Mouse (Mus musculus) mouse trophoblast stem cell (cell line): ENCODE measurements around the gene Mki67.

ENCODE experiments used
- in situ Hi-C, 2 experiments: fragments of 300-500 bp; cut with MseI, MboI; formaldehyde crosslinking; loops; 2 replicates in 1 of 2; 3 replicates in 1 of 2; pipeline ENCODE4 v1.15.1; 2025

The Mki67 gene

DNA sequence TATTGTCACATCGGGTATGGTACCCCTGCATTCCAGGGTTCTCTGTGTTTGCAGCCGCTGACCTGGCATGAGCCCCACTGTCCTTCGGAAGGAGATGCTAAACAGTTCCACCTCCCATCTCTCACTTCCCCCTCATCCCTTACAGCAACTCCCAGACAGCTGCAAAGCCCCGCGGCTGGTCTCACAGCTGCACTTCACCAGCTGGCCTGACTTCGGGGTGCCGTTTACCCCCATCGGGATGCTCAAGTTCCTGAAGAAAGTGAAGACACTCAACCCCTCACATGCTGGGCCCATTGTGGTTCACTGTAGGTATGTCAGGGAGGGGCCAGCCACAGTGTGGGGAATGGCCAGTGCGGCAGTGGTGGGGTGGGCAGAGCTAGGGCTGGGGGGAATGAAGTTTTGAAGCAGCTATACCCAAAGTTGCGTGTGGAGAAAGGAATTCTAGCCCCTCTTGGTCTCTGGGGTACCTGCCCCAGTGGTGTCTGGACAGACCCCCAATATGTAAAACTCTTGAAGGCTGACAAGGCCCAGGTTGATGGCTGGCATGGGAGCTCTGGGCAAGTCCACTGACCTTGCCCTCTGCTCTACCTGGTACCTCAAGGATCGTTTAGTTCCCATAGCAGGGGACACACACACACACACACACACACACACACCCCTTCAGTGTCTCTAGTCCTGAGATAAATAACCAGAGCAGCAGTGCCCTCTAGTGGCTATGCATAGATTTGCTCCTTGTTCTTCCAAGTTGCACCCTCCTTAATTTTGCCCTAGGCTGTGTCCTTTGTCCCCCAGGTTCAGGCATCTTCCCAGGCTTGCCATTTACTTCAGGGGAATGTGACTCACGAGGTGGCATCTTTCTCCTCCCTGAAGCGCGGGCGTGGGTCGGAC is 47.1 kb downstream of the Mki67 start:
- in situ Hi-C loops = no loop called here

DNA sequence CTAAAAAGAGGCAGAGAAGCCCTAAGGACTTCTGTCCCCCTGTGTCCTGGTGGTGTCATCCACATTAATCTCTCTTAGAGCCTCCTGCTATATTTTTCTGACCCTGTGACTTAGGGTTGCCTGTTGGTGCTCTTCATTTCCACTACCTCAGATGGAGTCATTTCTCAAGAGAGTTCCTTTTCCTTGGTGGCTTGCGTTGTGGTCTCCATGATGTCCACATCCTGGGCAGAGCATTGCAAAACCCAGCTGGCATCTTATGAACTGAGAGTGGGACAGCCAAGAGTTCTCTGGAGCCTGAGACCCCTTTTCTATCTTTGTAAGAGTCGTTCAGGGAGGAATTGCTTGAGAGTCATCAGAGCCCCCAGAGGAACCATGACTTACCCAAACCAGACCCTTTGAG is 49.8 kb downstream of the Mki67 start:
- in situ Hi-C loops = no loop called here

DNA sequence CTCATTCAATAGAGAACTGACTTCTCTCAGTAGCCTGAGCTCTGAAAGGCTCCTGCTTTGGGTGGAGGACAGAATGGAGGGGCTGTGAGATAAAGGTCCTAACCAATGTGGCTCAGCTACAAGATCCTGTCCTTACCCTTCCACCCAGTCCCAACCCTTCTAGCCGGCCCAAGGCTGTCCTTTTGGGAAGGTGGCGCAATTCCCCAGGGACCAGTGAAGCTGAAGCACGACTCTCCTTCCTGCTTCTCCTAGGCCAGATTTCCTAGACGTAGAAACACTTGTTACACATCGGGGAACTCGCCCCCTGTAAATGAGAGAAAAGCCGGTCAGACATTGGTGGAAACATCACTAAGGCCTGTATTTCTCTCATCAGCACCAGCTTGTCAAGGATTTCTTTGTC is 52.0 kb downstream of the Mki67 start:
- in situ Hi-C loops = no loop called here

DNA sequence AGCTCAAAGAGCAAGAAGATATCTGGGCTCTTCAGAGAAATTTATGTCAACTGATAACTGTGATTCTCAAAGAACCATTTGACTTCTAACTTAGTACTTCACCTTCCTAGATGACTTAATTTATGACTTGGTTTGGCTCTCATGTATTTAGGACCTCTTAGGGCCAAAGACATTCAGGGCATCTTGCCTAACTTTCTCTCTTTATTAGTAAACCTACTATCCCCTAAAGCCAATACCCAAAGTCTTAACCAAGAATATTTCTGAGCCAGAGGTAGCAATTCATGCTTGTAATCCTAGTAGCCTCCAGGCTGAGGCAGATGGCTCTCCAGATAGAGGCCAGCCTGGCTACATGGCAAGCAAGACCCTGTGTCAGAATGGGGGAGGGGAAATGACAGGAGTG is 55.8 kb downstream of the Mki67 start:
- in situ Hi-C loops = no loop called here

DNA sequence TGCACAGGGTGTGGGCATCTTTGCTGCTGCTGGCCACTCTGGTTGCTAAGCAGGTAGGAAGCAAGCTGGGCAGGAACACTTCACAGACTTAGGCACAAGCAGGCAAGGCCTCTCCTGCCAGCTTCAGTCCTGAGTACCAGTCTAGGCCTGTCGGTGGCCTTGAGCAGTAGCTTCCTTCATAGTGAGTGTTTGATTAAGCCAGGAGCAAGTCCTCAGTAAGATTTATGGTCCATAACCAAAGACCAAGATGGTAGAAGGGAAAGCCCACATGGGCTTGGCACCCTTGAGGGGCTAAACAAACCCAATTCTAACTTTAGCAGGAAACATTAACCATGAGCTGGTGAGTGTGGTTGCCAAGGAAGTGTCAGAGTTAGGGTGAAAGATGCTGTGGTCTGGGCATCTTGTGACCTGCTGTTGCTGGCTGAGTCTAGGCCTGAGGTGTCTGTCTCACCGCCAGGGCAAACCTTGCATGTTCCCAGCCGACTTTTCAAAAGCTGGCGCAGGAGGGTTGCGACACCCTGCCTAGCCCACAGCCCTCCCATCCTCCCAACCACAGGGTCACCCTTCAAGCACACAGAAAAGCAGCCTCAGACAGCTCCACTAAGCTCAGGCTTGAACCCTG is 56.7 kb downstream of the Mki67 start:
- in situ Hi-C loops = no loop called here

DNA sequence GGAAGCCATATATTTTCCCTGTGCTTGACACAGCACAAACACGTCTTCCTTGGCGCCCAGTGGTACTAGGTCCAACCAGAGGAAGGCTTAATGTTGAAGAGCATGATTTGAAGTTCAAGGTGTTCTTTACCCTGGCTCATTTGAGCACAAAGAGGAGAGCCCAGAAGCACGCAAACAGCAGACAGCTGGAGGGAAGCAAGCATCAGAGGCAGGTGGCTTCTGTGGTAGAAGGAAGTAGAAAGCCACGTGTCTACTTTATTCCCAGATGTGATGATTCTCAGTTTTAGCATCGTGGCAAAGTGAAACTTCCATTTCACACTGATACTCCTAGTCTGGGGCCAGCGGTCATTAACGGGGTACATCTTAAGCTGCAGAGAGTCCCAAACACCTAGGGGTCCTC is 58.0 kb downstream of the Mki67 start:
- in situ Hi-C loops = no loop called here

DNA sequence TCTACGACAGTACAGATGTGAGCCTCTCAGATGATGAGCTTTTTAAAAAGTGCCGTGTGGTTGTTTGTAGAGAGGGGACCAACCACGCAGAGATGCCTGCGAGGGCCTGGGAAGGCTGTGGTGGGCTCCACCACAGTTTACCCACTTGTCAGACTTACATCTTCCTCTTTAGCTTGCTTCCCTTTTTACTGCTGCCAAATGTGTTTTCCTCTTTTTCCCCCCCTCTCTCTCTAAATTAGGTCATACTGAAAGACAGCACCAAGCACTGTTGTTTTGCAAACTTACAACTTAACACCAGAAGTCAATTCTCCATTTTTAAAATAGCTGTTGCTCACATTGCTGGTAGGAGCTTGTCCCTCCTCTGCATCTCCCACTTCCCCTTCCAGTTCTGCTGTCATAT is 61.0 kb downstream of the Mki67 start:
- in situ Hi-C loops = no loop called here

DNA sequence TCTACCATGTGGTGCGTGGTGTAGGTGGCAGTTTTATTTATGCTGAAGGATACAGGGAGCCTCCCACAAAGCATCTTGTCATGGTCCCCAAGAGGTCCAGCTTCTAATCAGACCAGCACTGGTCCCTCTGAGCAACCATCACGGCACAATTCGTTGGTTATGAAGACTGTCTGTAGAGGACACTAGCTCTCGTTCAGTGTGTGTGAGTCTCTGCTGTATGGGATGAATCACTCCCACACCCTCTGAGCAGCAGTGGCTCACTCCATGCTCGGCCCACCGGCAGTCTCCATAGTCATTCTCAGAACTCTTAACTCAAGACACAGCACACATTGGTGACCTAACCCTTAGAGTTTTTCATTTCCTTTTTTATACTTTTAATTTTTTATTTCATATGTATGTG is 61.9 kb downstream of the Mki67 start:
- in situ Hi-C loops = no loop called here

DNA sequence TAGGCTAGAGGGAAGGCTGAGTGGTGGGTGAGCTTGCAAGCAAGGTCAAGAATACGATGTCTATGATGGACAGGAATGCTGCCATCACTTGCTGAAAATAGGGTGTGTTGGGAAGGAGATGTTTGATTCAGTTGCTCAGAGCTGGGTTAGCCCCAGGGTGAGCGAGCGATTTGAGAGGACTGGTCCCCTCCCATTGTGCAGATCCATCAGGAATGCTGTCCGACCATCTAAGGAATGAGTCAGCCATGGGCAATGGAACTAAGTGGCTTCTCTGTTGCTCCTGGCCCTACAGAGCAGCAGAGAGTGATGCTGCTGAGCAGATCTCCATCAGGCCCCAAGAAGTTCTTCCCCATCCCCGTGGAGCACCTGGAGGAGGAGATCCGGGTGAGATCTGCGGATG is 62.6 kb downstream of the Mki67 start:
- in situ Hi-C loops = no loop called here

DNA sequence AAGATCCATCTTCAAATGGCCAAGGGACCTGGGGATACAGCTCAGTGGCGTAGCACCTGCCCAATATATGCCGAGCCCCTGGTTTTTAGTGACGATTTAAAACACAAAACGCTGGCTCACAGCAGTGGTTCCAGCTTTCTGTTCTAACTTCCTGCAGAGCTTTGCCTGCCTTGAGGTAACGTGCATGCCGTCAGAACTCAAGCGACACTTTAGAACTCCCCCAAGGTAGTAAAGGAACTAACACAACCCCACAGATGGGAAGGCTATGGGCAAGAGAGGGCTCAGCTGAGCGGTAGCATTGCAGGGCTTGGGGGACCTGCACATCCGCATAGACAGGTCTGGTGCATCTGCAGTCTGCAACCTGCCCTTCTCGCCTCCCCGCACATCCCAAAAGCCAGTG is 63.4 kb downstream of the Mki67 start:
- in situ Hi-C loops = no loop called here

DNA sequence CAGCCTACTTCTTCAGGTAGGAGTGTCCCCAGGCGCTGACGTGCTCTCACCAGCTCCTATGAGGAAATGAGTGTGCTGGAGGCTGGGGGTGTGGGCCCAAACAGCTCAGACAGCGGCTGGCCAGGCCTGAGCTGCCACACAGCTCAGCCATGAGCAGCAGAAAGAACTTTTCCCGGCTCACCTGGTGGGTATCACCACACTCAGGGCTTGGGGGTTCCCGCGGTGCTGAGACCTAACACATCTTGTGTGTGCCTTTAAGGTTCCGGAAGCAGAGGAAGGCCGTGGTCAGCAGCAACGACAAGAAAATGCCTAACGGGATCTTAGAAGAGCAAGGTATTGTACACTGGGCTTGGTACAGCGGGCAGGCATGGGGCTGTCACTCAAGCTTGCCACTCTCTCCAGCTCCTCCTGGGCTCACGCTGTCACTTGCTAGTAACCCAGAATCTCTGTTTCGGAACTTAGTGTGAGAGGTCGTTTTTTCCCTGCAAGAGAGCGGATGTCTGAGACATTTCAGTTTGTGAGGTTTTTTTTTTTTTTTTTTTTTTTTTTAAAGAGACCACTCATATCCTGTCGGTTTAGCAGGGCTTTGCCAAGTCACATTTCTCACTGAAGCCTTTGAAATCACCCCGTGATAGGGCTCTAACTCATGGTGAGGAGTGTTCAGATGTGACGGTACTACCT is 64.2 kb downstream of the Mki67 start:
- in situ Hi-C loops = no loop called here

DNA sequence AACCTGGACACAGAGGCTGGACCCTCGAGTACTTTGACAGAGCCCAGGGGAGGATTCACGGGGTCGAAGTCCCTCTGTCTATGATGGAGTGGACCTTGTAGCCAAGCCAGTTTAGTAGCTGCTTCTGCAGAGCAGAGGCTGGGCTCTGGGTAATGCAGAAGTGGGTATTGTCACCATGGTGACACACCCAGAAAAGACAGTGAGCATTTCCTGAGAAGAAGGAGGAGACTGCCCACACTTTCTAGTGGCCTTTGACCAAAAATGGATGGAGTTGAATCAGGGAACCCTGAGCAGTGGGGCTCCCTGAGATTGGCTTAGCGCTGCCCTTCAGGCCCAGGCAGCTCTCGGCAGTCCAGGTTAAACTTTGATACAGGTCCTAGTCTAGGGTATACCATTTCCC is 66.1 kb downstream of the Mki67 start:
- in situ Hi-C loops = no loop called here

DNA sequence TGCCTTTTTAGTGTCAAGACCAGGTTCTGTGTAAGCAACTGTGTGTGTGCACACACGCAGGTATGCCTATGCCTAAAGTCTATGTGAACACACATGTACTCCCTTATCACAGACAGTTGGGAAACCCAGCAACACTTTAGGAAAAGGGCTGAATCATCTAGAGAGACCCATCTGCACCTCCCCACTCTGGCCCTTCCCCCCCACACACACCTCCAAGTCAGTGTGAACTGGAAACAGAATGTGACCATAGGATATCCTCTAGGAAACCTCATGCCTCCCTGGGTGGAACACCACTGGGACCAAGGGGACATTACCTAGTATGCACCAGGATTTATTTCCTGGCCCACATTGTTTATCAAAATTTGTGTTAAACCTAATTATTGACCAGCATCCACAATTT is 66.9 kb downstream of the Mki67 start:
- in situ Hi-C loops = no loop called here

DNA sequence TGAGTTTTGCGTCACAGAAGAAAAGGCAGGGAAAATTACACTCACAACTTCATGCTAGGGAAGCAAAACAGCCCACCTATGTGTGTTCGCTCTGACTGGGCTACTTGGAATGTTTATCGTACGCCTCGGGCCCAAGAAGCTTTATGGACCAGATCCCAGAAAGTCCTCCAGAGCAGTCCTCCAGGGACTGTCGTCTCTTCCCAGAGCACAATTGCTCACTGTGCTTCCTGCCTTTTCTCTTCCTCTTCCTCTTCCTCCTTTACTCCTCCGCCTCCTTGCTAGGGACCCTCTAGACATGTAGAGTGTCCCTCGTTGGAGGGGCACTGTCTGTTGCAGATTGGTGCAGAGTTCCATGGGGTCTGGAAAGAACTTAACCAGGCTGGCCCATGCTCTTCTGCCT is 67.3 kb downstream of the Mki67 start:
- in situ Hi-C loops = no loop called here

DNA sequence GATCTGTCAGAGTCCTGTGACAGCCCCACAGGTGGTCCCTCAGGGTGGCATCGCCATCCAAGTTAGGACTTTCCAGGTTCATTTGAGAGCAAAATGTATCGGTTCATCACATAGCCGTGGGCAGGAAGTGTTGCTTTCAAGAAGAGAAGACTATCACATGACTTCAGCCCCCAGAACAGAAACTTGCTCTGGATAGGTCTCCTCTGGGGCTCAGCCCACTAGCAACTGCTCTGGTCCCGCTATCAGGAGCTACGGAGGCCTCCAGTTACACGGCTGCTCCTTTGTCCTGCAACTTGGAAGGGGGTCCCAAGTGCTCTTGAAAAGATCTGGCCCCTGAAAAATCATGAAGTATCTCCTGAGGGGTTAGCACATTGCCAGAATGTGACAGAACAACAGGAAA is 69.2 kb downstream of the Mki67 start:
- in situ Hi-C loops = no loop called here

DNA sequence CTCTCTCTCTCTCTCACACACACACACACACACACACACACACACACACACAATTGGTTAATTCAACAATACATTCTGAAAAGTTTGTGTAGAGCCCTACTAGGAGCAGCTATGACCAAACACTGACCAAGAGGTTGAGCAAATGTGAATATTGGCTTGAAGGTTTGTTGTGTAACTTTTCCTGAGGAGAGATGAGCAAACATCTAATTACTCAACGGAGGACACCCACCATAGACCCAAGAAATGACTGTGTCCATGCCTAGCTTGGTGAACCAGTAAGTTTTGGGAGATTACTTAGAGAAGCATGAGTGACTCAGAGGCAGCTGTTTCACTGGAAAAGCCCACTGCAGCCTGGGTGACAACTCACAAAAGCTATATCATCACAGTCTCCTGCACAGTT is 71.7 kb downstream of the Mki67 start:
- in situ Hi-C loops = no loop called here

DNA sequence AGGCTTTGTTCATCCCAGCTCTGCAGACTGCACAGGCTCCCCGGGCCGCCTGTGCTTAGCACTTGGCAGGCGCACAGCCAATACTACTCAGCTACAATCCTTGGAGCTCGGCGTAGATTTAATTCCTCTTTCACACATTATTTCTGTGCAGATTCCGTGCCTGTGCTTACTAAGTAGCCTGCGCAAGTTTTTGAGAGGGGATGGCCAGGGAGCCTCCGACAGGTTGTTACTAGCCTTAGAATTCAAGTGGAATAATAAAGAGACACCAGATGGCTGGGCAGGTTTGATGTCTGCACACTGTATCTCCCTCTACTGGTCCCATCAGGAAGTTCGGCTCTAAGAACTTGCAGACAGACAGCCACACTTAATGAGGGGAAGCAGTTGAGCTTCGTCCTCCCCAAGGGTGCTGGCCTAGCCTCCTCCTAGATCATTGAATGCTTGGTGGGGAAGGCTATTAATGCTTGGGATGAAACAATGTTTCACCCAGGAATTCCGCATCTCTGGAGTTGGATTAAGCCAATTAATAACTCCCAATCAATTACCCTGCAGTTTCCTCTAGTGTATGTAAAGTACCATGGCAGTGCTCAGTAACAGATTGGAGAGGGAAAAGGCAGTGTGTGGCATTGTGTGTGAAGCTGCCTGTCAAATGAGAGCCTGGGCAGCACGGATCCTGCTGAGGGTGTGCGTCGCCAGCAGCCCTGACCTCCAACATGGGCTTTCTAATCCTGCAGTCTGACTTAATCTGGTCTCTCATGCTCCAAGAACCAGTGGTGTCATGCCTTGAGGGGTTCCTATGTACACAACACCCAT is 74.3 kb downstream of the Mki67 start:
- in situ Hi-C loops = no loop called here
